Mouse (Mus musculus): ENCODE measurements around the gene Tub. TPM values are rescaled to one million over a fixed set of nuclear protein-coding genes. Genes with fewer than 3 reads are reported as not detected.

Gene Tub
- total RNA-seq, 2 experiments from 2014 or later, result 143 to 153 TPM

DNA sequence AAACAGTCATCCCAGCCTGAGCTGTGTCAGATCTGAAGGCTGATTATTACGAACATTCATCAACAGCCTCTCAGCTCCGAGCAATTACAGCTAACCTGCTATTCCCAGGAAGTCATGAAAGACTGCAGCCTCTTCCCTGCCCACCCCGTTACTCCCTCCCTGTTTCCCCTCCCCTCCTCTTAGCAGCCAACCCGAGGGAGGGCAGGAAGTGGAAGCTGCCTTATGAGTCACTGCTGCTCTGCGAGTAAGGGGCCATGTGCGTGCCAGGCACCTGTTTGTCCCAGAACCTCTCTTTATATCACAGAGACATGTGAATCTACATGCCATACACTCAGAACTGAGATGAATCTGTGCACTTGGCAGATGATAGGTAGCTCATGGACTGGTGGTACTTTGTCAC, 18.1 kb downstream of the Tub start:
- DNase-seq (ENCODE audit: low spot score in 2 of 2), result no peak

DNA sequence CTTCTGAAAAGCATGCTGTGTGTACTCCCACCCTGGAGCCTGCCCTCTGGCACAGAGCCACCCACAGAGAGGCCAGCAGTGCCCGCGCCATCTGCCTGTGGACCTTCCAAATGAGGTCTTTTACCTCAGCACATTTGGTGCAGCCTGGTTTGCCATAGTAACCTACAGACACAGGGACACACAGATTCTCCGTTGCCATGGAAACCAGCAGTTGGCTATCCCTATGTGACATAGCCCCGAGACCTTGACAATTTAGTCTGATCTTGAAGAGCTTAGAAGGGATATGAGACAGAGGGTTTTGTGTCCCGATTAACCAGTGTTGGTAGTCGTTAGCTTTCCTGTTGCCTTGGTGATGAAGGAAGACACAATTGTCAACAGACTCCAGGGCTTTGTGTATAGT, 22.1 kb downstream of the Tub start:
- peak in 1 of 2 experiments; percentile 31 for DNase-seq (ENCODE audit: low spot score in 2 of 2)

DNA sequence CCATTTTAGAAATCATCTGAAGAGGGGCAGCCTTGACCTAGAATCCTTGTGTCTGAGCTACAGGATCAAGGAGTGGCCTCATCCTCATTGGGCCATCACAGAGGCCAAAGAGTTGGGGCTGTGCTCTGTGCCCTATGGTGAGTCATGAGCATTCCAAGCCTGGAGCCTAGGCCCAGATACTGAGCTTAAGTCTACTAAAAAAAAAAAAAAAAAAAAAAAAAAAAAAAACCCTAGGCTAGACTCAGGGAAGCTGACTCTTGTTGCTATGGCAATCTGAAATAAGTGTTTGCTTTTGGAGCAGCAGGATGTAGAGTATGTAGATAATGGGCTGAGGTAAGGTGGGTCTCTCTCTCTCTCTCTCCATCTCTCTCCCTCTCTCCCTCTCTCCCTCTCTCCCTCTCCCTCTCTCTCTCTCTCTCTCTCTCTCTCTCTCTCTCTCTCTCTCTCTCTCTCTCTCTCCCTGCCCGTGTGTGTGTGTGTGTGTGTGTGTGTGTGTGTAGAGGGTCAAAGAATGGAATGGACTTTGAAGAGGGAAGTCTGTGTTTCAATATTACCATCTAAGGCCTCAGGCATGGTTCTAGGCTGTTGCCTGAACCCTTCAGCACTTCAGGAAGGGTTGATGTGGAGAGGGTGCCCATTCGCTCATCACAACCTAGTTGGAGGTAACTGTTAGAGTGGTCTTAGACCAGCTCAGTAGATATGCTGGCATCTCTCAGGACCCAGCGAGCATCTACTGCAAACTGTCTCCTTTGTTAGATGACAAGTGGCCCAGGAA, 36.0 kb downstream of the Tub start:
- no peak for DNase-seq (ENCODE audit: low spot score in 2 of 2)

DNA sequence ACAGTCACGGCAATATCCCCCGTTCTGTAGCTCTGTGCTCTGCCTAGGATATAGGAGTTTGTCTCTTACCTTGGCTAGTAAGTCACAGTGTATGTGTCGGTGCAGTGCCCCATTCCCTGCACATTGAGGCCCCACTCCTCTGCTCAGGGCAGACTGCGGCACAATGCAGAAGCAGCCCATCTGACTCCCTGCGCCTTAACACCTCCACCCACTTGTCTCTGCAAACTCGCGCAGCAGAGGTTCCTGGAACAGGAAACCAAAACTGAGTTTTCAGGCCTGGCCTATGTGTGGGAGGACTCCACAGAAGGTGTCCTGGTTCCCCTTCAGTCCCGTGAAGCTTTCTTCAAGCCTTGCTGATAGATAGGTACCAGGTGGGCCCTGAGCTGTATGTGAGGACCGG, 41.1 kb downstream of the Tub start:
- DNase-seq (ENCODE audit: low spot score in 2 of 2), result no peak

DNA sequence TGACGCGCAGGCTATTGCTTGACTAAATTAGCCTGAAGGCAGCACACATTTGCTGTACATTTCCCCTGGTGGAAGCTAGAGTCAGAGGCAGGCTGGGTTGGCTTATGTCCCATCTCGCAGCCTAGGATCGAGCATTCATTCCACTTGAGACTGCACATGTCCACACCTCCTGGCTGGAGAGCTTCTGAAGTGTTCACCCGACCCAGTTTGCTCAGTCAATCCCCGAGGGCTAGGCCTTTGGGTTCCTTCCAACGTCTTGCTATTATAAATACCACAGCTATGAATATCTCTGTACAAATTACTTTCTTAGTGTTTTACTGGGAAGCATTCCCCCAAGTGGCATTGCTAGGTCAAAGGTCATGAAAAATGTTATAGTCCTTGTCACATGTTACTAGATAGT, 43.1 kb downstream of the Tub start:
- no peak for DNase-seq (ENCODE audit: low spot score in 2 of 2)

DNA sequence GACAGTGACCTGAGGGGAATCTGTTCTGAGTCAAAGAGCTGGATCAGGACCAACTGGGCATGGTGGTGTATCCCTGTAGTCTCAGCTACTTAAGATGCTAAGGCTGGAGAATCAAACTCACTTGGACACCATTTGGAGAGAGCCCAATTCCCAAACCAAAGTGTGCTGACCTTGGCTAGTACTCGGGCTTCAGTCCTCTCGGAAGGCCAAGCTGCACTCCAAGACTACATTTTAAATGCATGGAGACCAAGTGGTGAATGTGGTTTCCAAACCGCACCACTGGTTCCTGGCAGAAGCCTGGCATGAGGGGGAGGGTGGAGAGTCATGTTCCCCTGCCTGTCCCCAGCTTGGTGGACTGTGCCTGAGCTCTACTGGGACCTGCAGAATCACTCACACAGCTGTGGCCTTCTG, 43.7 kb downstream of the Tub start:
- DNase-seq (ENCODE audit: low spot score in 2 of 2), result no peak

DNA sequence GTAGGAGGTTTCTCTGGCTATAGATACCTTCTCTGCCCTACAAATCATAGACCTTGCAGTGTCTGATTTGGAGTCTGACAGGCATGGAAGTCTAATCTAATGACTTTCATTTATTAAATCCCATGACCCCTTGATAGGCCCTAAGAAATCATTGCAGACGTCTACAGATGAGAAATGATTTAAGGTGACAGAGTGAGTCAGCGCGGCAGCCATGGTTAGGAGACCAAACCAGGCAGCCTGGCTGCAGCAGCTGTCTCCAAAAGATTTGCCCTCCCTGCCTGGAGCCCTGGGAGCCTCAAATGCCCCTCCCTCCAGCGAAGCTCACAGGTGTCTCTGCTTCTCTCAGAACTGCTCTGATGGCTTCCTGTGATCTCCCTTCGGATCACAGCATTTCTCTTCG, 46.0 kb downstream of the Tub start:
- DNase-seq (ENCODE audit: low spot score in 2 of 2), result no peak

DNA sequence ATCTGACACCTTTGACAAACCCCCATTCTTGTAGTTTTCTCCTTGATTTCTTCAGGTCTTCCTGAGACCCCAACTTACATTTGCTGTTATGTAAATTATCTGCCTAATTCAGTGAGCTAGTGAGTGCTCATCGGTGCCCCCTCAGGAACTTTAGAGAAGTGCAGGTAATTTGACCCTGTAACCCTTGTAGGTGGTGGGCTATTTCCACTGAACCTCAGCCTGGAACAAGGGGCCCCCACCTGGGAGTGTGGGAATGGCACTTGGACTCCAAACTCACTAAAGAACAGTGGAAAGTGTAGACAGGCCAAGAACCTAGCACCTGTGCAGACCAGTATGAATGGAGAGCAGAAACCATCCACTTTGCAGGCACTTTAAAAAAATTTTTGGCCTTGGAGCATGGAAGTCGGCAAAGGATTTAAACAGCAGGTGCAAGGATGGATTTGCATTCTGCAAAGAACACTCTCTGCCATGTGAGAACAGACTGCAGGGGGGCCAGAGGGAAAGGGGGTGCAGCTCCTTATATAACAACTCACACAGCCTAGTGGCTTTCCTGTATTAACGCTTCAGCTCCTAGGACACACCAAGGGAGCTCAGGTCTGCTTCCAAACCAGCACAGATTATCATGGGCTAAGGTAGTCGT, 50.3 kb downstream of the Tub start:
- peak in 1 of 2 experiments; percentile 54 for DNase-seq (ENCODE audit: low spot score in 2 of 2)

DNA sequence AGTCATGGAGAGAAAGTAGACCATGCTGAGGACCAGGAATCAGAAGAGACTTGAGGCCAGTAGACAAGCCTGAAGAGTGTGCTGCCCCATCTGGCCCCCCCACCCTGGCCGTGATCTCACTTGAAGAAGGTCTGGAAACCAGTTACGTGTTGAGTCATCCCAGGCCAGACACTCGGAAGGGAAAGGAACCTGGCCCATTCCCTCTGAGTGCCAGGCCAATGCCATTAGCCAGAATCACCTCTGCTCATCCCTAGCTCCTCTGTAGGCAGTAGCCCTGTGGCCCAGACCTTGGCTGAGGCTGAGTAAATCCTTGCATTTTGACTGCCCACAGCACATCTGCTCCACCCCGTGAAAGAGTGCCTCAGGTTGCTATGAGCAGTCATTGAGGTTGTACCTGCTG, 51.8 kb downstream of the Tub start:
- no peak for DNase-seq (ENCODE audit: low spot score in 2 of 2)

DNA sequence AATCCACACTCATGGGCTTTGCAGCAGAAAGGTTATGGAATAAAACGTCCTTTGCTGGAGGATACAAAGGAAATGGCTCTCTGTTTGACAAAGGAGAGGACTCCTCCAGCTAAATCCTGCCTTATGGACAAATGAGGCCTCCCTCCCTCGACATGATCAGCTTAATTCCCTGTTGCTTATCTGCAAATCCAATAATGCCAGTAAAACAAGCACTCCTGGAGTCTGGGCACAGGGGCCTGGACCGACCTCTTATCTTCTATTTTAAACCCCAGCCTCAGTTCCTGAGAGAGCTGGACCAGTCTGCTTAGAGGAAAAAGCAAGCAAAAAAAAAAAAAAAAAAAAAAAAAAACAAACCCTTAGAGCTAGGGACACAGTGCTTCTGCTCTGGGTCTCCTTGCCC, 53.5 kb downstream of the Tub start:
- DNase-seq (ENCODE audit: low spot score in 2 of 2), result no peak

DNA sequence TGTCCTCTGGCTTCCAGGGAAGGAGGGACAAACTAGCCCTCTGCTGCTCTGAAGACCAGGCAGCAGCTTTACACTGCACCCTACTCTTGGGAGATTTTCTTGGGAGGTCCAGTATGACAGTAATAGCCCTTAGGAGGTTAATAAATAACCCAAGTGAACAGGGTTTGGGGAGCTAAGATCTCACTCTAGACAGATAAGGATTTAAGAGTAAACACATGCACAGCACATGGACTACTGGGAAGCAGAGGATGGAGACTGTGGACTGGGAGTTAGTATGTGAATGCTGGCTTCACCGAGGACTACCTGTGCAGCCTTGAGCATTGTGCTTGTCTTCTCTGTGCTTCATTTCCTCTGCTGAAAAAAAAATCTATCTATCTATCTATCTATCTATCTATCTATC, 59.1 kb downstream of the Tub start:
- DNase-seq (ENCODE audit: low spot score in 2 of 2), result no peak

DNA sequence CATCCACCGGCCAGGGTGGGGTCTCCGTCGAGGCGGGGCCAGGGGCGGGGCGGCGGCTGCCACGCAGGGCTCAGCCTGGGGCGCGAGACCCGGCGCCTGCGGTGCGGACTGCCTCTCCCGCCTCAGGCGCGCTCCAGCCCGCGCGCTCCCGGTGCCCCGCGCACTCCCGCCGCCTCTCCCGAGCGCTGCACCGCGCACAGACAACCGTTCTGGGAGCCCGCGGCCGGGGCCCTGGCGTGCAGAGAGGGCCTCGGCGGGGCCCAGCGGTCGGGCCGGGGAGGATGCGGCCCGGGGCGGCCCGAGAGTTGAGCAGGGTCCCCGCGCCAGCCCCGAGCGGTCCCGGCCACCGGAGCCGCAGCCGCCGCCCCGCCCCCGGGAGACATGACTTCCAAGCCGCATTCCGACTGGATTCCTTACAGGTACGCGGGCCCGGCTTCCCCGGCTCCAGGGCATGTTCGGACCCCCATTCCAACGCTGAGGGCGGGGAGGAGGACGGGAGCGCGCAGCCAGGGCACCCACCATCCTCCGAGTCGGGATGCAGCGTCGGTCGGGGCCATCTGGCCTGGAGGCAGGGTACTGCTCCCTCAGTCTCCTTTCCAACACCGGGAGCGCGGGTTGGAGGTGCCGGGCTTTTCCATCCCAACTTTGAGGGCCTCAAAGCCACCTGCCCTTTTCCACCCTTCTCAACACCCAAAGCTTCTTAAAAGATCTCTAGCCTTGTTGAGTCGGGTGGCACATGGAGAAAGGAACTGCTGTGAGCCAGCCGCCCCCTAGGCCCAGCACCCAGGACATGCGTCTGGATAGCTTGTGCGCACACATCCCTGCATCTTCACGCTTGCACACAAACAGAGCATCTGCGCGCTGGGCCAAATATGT, 60.8 kb downstream of the Tub start:
- peak; percentile 56 to 64 for DNase-seq (ENCODE audit: low spot score in 2 of 2)

DNA sequence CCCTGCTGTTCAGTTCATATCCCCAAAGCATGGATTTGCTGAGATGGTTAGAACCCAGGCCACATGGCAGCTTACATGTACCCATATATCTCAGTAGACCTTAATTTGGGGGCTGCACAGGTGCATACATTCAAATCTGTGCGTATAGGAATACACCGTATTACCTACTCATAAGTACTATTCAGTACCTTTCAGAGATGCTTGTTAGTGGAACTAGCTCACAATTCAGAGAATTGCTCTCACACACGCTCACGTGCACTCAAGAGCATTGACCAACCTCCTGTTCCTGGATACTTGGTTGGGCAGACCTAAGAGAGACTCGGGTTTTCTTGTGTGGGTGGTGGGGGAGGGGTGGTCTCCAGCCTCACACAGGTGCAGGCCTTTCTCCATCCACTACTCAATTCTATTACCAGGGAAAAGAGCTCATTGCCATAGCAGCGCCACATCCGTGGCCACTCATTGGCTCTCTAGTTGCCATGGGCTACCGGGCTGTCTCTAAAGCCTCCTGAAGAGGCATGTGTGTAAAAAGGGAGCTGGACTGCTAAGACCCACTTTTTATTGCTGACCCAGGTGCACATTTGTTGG, 61.5 kb downstream of the Tub start:
- DNase-seq (ENCODE audit: low spot score in 2 of 2), result peak; percentile 62 to 82

DNA sequence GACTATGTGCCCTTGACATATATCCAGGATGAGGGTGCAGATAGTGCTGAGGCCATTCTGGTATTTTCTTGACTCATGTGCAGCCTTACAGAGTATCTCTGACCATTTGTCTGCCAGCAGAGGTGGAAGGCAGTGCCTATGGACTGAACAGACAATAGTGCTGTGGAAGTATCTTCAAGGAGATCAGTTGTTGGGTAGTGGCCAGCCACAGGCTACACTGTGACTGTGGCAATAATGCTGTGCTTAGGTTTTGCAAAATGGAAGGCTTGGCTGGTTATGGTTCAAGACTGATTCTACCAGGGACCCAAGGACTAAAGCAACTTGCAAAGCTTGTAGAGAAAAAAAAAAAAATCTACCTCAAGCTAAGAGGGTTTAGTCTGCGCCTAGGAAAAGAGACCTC, 62.4 kb downstream of the Tub start:
- no peak for DNase-seq (ENCODE audit: low spot score in 2 of 2)

DNA sequence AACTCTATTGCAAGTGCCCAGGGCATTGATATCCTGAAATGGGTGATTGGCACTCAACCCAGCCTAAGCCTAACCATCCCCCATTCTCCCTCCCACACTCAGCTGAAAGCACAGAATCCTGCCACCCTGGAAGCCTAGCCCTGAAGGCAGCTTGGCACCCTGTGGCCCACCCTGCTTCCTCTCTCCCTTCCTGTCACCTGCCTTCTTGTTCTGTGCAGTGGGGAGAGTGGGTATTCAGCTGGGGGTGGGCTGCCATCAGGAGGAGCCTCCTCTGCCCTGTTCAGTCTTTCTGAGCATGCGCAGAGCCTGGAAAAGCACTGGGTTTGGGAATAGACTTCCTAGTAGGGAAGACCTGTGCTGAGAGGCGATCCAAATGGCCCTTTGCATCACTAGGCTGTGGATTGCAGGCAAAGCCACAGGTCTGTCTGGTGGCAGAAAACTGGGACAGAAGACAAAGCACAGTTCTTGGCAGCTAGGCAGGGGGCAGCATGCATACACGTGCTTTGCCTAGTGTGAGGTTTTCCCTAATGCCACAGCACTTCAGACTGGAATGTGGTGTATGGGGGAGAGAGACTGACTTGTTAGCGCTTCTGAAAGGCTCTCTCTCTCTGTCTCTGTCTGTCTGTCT, 63.0 kb downstream of the Tub start:
- peak; percentile 60 to 62 for DNase-seq (ENCODE audit: low spot score in 2 of 2)

DNA sequence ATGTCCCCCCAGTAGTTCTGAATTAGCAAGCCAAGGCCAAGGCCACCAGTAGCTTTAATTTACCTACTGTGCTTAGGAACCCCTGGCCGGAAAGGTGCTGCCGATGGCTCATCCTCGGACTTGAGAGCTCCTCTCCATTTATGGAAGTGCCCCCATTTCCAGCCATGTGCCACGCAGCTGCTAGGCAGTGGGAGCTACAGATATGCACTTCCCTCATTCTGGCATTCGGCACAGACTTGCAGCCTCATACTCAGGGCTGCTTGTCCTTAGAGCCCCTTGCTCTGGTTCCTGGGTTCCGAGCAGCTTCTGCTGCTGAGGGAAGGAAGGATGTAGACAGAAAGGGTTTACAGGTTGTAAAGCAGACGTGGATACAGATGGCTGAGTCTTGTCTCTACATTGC, 64.7 kb downstream of the Tub start:
- no peak for DNase-seq (ENCODE audit: low spot score in 2 of 2)

DNA sequence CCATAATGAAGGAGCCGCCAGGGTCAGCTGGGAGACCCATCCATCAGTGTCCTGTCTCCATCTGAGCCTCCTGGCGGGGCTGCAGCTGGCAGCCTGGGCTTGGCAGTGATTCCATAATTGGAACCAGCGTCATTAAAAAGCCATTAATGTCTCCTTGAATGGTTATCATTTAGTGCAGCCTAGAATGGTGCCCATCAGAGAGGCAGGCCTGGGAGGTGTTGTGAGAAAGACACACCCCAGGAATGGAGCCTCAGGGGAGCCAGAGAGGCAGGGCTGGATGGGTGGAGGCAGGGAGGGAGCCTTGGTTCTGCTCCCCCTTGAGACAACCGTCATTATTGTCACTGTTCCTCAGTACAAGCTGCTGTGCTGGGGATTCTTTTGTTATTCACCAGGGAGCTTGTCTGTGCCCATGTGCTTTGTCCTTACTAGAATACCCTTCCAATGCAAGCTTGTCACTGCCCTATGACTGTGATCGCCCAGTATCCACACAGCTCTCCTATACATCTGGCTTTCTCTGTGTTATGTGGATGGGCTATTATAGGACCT, 66.3 kb downstream of the Tub start:
- no peak for DNase-seq (ENCODE audit: low spot score in 2 of 2)

DNA sequence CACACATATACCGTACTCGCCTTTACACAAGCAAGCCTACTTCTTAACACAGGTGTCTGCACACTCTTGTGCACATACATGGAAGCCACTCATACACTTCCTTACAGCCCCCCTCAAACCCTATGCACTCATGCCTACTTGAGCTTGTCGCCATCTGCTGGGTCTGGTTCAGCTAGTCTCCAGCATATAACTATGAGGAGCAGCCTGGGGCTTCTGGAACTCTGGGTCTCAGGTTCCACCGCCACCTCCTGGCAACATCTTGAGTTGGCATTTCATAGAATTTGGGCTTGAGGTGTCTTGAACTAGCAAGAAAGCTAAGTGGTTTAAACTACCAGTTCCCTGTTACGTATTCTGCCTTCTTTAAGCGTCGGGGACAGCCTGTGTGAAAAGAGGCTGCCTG, 69.1 kb downstream of the Tub start:
- DNase-seq (ENCODE audit: low spot score in 2 of 2), result no peak

DNA sequence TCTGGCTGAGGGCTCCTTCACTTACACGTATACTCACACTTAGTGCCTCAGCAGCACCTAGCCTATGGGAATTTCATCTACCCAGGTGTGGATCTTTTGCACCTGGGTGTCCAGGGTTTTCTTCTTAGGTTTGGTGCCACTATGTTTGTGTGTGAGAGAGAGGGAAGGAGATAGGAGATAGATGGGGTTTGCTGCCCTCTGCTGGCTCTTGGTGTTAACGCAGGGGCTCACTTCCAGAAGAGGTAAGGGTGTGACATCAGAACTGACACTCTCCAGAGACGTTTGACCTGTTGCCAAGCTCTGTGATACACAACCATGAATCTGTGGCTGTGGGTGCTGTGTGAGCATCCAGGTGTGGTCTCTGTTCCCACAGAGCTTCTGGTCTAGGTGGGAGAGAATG, 71.3 kb downstream of the Tub start:
- DNase-seq (ENCODE audit: low spot score in 2 of 2), result peak; percentile 59 to 70

DNA sequence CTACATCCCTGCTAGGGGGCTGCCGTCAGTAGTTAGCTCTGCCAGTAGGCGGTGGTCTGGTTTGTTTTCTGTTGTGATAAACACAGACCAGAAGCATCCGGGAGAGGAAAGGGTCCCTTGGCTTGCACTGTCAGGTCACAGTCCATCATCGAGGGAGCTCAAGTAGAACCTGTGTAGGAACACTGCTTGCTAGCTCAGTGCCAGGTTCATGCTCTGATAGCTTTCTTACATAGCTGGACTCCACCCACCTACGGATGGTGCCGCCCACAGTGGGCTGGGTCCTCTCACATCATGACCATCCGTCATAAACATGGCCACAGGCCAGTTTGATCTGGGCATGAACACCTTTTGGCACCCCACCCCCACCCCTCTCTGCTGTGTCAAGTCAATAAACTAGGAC, 75.6 kb downstream of the Tub start:
- DNase-seq (ENCODE audit: low spot score in 2 of 2), result no peak

DNA sequence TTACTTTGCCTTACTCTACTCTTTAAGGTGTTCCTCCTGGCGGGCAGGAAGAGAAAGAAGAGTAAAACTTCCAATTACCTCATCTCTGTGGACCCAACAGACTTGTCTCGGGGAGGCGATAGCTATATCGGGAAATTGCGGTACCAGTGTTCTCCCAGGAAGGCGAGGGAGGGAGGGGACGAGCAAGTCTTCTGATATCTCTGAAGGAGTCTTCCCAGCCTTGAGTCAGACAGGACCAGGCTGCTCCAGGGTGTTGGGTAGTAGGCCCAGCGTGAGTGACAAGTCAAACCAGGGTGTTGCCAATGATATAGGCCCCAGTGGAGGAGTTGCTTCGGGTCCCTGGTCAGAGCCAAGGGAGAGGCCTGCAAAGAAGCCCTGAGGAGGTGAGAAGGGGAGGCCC, 76.8 kb downstream of the Tub start:
- DNase-seq (ENCODE audit: low spot score in 2 of 2), result no peak
